Mouse (Mus musculus) kidney, embryonic 14.5 days (tissue): ENCODE results near the gene Smcr8. TPM values are rescaled to one million over a fixed set of nuclear protein-coding genes. Genes with fewer than 3 reads are reported as not detected.

Source experiments
- ATAC-seq: fragments of 200-750 bp; cut with Nextera tagmentation; 2 replicates; pipeline ENCODE4 v1.8.0; 2017; ENCODE audit warnings: moderate number of reproducible peaks, mild to moderate bottlenecking, moderate TSS enrichment, moderate library complexity; ENCODE audit not compliant: low FRiP score, low TSS enrichment
- H3K27ac ChIP-seq: fragments of 300-500 bp; sonication (generic); 2 replicates; pipeline ENCODE4 v1.5.1; 2014; ENCODE audit warnings: low read depth, mild to moderate bottlenecking, low read length, moderate library complexity, mixed read lengths
- H3K27me3 ChIP-seq: fragments of 300-500 bp; sonication (generic); 2 replicates; pipeline ENCODE4 v1.6.1; 2014; ENCODE audit warnings: mild to moderate bottlenecking, low read length; ENCODE audit not compliant: control insufficient read depth, insufficient read depth
- H3K36me3 ChIP-seq: fragments of 300-500 bp; sonication (generic); 2 replicates; pipeline ENCODE4 v1.6.1; 2014; ENCODE audit warnings: low read length, mixed read lengths; ENCODE audit not compliant: control insufficient read depth, insufficient read depth
- H3K4me1 ChIP-seq: fragments of 300-500 bp; sonication (generic); 2 replicates; pipeline ENCODE4 v1.6.1; 2014; ENCODE audit warnings: low read length, mixed read lengths; ENCODE audit not compliant: control insufficient read depth, insufficient read depth
- H3K4me2 ChIP-seq: fragments of 300-500 bp; sonication (generic); replicated peaks from 2 replicates; pipeline ENCODE4 v1.6.1; 2014; ENCODE audit warnings: low read depth, mild to moderate bottlenecking, low read length
- H3K4me3 ChIP-seq: fragments of 300-500 bp; sonication (generic); 2 replicates; pipeline ENCODE4 v1.5.1; 2014; ENCODE audit warnings: mild to moderate bottlenecking, low read length
- H3K9ac ChIP-seq: fragments of 300-500 bp; sonication (generic); 2 replicates; pipeline ENCODE4 v1.6.1; 2014; ENCODE audit warnings: low read depth, mild to moderate bottlenecking, low read length, moderate library complexity
- H3K9me3 ChIP-seq: fragments of 300-500 bp; sonication (generic); 2 replicates; pipeline ENCODE4 v1.6.1; 2016; ENCODE audit warnings: low read length; ENCODE audit not compliant: control insufficient read depth
- WGBS: fragments of 180-500 bp; shearing (Covaris S2); extraction: QIAGEN DNeasy Blood & Tissue Kit; methylation state at CpG from one replicate; pipeline ENCODE4 v1.1.7; 2014; 5-methylcytosine and 5-hydroxymethylcytosine counted together
- polyA plus RNA-seq: library from polyadenylated mRNA; unstranded; fragments of >200 nt; fragmentation: Nextera tagmentation; extraction: Ambion mirVana; gene quantifications from 2 replicates; pipeline ENCODE4 v1.2.1, GENCODE M21; 2014

The Smcr8 gene
- polyA plus RNA-seq, 1 experiment from 2014 or later, result 8.2 TPM

DNA sequence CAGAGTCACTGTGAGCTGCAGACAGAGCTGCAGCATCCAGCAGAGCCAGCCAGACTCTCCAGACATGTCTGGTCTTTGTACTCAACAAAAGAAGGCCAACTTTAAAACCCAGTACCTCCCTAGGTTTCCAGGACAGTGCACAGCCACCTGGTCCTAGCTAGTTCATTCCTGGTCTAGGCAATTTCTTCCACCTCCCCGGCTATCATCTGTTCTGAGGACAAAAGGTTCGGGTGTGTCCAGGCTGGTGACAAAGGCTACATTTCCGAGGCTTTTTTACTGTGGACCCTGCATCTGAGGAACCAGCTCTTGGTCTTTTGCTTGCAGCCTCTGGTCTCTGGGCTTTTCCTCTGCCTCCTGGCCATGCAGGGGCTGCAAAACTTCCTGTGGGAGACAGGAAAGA is 37.0 kb upstream of the Smcr8 start:
- Histone ChIP-seq H3K4me3 (no peak overlapping the region), H3K9ac (no peak overlapping the region), H3K9me3 (no peaks in the 10 kb centered on the region), H3K4me2 (no peak overlapping the region), H3K4me1 (no peaks in the 10 kb centered on the region), H3K27ac (no peak overlapping the region), H3K36me3 (peaks cover 51% of the 10 kb centered on the region), H3K27me3 (no peaks in the 10 kb centered on the region)
- WGBS, result 79% methylated on average over 3 of the region's 3 CpGs
- ATAC-seq, result no peak

DNA sequence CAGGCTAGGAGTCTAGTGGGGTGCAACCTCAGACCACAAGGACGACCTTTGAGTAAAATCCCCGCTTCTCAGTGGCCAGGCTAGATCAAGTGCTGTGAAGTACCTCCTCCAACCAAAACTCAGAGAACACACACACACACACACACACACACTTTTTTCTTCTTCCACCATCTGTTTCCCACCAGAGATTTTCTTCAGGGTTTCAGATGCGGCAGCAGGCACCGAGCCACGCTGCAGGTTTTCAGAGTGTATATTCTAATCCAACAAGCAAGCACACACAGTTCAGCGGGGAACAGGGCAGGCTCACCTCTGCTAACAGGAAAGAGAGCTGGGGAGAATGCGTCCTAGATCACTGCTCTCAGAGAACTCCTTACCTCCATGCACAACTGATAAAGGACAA is 21.8 kb upstream of the Smcr8 start:
- Histone ChIP-seq H3K36me3 (peaks cover 65% of the 10 kb centered on the region), H3K4me1 (no peaks in the 10 kb centered on the region), H3K27me3 (no peaks in the 10 kb centered on the region), H3K4me2 (no peak overlapping the region), H3K27ac (no peak overlapping the region), H3K4me3 (no peak overlapping the region), H3K9ac (no peak overlapping the region), H3K9me3 (no peaks in the 10 kb centered on the region)
- ATAC-seq, result no peak
- WGBS, result 89% methylated on average over 7 of the region's 7 CpGs

DNA sequence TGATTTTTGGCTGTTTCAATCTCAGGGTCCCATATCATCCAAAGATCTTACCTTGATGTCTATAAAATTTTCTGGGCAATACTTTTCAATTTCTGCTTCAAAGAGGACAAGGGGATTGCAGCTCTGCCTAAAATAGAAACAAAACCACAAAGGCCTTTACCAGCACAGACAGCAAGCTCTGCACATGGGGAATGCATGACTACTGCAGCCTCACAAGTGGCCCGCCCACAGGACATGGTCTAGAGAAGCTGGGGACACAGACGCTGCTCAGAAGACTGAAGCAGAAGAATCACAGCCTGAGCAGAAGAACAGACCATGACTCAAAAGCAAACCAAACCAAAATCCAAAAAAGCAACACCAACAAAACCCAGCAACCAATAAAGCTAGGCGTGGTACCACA is 15.6 kb upstream of the Smcr8 start:
- peaks cover 26% of the 10 kb centered on the region for H3K36me3 ChIP-seq

DNA sequence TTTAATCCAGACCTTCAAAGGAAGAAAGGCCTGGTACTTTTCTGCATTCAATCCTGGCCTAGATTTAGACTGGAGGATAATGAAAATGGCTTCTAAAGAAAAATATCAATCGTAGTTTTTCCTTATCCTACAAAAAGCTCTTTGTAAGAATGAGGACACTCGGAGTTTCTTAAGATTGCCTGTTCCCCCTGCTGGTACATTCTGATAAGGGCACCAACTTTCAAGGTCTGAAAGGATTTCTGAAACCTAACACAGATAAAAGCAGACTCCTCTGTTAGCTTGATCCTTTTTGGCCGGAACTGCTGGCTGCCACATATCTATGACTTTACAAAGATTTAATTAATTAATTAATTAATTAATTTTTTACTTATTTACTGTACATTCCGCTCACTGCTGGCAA is 10.4 kb upstream of the Smcr8 start:
- Histone ChIP-seq H3K4me1 (no peaks in the 10 kb centered on the region), H3K9ac (no peak overlapping the region), H3K4me2 (no peak overlapping the region), H3K4me3 (no peak overlapping the region), H3K9me3 (no peaks in the 10 kb centered on the region), H3K36me3 (peaks cover under 1% of the 10 kb centered on the region; the same call in 1 of the 2 replicates), H3K27me3 (no peaks in the 10 kb centered on the region), H3K27ac (no peak overlapping the region)
- ATAC-seq, result no peak
- WGBS, result 92% methylated on average over 4 of the region's 4 CpGs

More for the DNA sequence above, 15.6 kb upstream of the Smcr8 start:
- WGBS, result 99% methylated on average over 3 of the region's 3 CpGs
- H3K27ac ChIP-seq, result no peak overlapping the region
- no peak for ATAC-seq
- no peak overlapping the region for H3K4me2 ChIP-seq
- H3K4me3 ChIP-seq, result no peak overlapping the region
- H3K9me3 ChIP-seq, result no peaks in the 10 kb centered on the region
- no peak overlapping the region for H3K9ac ChIP-seq
- no peaks in the 10 kb centered on the region for H3K27me3 ChIP-seq
- no peaks in the 10 kb centered on the region for H3K4me1 ChIP-seq

DNA sequence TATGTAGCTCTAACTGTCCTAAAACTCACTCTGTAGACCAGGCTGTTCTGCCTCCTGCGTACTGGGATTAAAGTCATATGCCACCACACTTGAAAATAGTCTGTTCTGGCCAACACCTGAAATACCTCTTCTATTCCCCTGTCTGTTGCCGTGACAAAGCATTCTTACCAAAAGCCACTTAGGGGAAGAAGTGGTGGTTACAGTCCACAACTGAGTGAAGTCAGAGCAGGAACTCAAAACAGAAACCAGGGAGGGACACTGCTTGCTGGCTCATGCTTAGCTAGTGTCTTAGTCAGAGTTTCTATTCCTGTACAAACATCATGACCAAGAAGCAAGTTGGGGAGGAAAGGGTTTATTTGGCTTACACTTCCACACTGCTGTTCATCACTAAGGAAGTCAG is 8.0 kb upstream of the Smcr8 start:
- Histone ChIP-seq H3K4me3 (no peak overlapping the region), H3K9me3 (no peaks in the 10 kb centered on the region), H3K4me2 (no peak overlapping the region), H3K4me1 (no peaks in the 10 kb centered on the region), H3K36me3 (no peaks in the 10 kb centered on the region), H3K27me3 (no peaks in the 10 kb centered on the region), H3K27ac (no peak overlapping the region), H3K9ac (no peak overlapping the region)
- WGBS, result 88% methylated on average over 2 of the region's 2 CpGs
- ATAC-seq, result no peak

DNA sequence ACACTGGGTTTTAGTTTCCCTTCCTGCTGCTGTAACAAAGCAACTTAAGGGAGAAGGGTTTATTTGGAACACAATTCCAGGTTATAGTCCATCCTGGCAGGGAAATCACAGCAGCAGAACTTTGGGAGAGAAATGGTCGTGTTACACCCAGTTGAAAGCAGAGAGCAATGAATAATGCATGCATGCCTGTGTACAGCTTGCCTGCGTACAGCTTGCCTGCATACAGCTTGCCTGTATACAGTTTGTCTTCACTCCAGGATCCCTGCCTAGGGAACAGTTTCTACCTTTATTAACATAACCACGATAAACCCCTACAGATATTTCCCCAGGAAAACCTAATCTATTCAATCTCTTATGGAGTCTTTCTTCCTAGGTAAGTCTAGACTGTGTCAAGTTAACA is 6.5 kb upstream of the Smcr8 start:
- no peak overlapping the region for H3K4me2 ChIP-seq
- no peaks in the 10 kb centered on the region for H3K9me3 ChIP-seq
- H3K27me3 ChIP-seq, result no peaks in the 10 kb centered on the region
- peaks cover 11% of the 10 kb centered on the region for H3K4me1 ChIP-seq
- no peak overlapping the region for H3K27ac ChIP-seq
- no peak overlapping the region for H3K9ac ChIP-seq
- 84% methylated on average over 3 of the region's 3 CpGs for WGBS
- no peaks in the 10 kb centered on the region for H3K36me3 ChIP-seq
- no peak for ATAC-seq
- no peak overlapping the region for H3K4me3 ChIP-seq

DNA sequence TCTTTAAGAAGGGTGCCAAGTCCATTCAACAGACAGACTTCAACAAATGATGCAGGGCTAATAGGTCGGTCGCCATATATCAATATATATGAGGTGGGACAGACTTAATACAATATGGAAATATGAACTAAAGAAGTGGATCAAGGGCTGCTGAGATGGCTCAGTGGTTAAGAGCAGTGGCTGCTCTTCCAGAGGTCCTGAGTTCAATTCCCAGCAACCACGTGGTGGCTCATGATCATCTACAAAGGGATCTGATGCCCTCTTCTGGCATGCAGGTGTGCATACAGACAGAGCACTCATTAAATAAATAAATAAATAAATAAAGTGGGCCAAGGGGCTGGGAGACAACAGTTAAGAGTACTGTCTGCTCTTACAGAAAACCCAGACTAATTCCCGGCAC is 5.2 kb upstream of the Smcr8 start:
- Histone ChIP-seq H3K4me1 (peaks cover 17% of the 10 kb centered on the region), H3K36me3 (no peaks in the 10 kb centered on the region), H3K9ac (no peak overlapping the region), H3K9me3 (no peaks in the 10 kb centered on the region), H3K4me3 (no peak overlapping the region), H3K4me2 (no peak overlapping the region), H3K27ac (no peak overlapping the region), H3K27me3 (no peaks in the 10 kb centered on the region)
- WGBS, result 87% methylated on average over 4 of the region's 4 CpGs
- no peak for ATAC-seq

DNA sequence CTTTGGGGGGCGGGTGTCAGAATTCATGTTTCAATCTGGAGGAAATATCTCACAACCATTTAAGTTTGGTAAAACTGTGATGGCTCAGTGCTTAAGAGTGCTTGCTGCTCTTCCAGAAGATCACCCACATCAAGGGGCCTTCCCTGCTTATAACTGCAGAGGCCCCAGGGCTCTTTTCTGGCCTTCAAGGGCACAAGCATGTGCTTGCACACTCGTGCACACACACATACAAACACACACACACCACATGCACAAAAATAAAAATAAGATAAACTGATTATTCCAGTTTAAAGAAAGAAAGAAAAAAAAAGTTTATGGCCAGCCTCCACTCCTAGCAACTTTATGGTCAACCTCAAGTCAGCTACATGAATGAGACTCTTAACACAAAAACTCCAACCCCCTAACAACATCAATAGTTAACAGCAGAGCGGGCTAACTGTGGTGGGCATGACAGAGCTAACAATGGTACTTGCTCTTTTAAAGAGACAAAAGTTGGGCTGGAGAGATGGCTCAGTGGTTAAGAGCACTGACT is 3.1 kb upstream of the Smcr8 start:
- ATAC-seq, result no peak
- Histone ChIP-seq H3K27me3 (no peaks in the 10 kb centered on the region), H3K4me2 (no peak overlapping the region), H3K9me3 (no peaks in the 10 kb centered on the region), H3K4me3 (no peak overlapping the region), H3K36me3 (peaks cover under 1% of the 10 kb centered on the region; the same call in 1 of the 2 replicates), H3K9ac (no peak overlapping the region), H3K4me1 (peaks cover 22% of the 10 kb centered on the region), H3K27ac (no peak overlapping the region)
- 92% methylated on average over 3 of the region's 3 CpGs for WGBS

DNA sequence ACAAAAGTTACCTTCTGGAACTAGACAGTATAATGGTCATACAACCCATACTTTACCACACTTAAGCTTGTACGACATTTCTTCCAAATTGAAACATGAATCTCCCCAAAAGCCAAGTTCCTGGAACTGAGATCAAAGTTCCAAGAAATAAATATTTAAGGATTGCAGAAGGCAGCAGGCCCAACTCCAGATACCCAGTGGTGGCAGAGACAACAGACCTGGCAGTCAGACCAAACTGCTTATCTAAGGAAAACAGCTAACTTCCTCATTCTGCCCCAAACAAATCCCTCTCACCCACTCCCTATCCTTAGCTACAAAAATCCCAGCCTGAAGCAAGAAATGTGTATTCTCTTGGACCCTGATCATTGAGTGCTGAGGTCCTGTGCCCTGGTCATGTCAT is 2.5 kb upstream of the Smcr8 start:
- Histone ChIP-seq H3K27me3 (no peaks in the 10 kb centered on the region), H3K4me1 (peaks cover 28% of the 10 kb centered on the region), H3K36me3 (peaks cover 7% of the 10 kb centered on the region), H3K27ac (no peak overlapping the region), H3K4me2 (peak overlapping the region; percentile 8; the same call in 1 of the 2 replicates), H3K4me3 (no peak overlapping the region; the same call in 1 of the 2 replicates), H3K9me3 (no peaks in the 10 kb centered on the region), H3K9ac (no peak overlapping the region)
- 78% methylated on average over 1 of the region's 1 CpGs for WGBS
- no peak for ATAC-seq
